Mouse (Mus musculus) neural tube, embryonic 15.5 days (tissue): ENCODE data around the gene Irak1. TPM values are rescaled to one million over a fixed set of nuclear protein-coding genes. Genes with fewer than 3 reads are reported as not detected.

Experiments used
- microRNA counts: library from miRNA; unstranded; fragments of <30 nt; microRNA quantifications from one replicate; lab custom pipeline; 2016
- microRNA-seq: library from miRNA; unstranded; fragments of <30 nt; microRNA quantifications from one replicate; pipeline ENCODE4, GENCODE M21; 2017
- polyA plus RNA-seq: library from polyadenylated mRNA; unstranded; fragments of >200 nt; fragmentation: Nextera tagmentation; extraction: Ambion mirVana; gene quantifications from 2 replicates; pipeline ENCODE4 v1.2.1, GENCODE M21; 2015

Irak1 gene
- polyA plus RNA-seq, 1 experiment from 2014 or later = 42.3 TPM

MicroRNAs within 50 kb of the gene (microRNA counts, 519-probe panel; counts per million panel counts)
- not detected for microRNA mmu-miR-718 (lab: Ali Mortazavi, UCI)

Small RNA genes within 50 kb of the gene (microRNA-seq; reads per million reads assigned to microRNA genes)
- gene Mir5132 (0.87 reads per million), gene Mir718 (0.52 reads per million)

Other genes with a start within 250 kb of the Irak1 start
- 3.6 and 4.8 TPM in 2 replicates for gene Srpk3, start 249.5 kb downstream of the Irak1 start, polyA plus RNA-seq
- 276 TPM in 2 replicates for gene Idh3g, start 237.0 kb downstream of the Irak1 start, polyA plus RNA-seq
- 158 and 163 TPM in 2 replicates for gene Ssr4, start 236.9 kb downstream of the Irak1 start, polyA plus RNA-seq
- 3.6 and 4.5 TPM in 2 replicates for gene Pdzd4, start 198.9 kb downstream of the Irak1 start, polyA plus RNA-seq
- gene Avpr2, start 131.8 kb downstream of the Irak1 start, polyA plus RNA-seq = 0.05 and 0.20 TPM in 2 replicates
- gene L1cam, start 127.8 kb downstream of the Irak1 start, polyA plus RNA-seq = 86.3 and 95.4 TPM in 2 replicates
- 3.9 and 6.3 TPM in 2 replicates for gene Arhgap4, start 102.0 kb downstream of the Irak1 start, polyA plus RNA-seq
- gene Naa10, start 102.0 kb downstream of the Irak1 start, polyA plus RNA-seq = 110 and 123 TPM in 2 replicates
- gene Renbp, start 93.1 kb downstream of the Irak1 start, polyA plus RNA-seq = 10.4 and 24.7 TPM in 2 replicates
- gene Hcfc1, start 57.6 kb downstream of the Irak1 start, polyA plus RNA-seq = 40.4 and 41.4 TPM in 2 replicates
- gene Opn1mw, start 103.5 kb upstream of the Irak1 start, polyA plus RNA-seq = not detected in 2 replicates
- 11.2 and 11.7 TPM in 2 replicates for gene Mecp2, start 111.4 kb upstream of the Irak1 start, polyA plus RNA-seq
- not detected in 2 replicates for gene Tex28, start 143.9 kb upstream of the Irak1 start, polyA plus RNA-seq
- 0.08 and 0.09 TPM in 2 replicates for gene Tktl1, start 153.3 kb upstream of the Irak1 start, polyA plus RNA-seq
- 67.3 and 100 TPM in 2 replicates for gene Flna, start 225.9 kb upstream of the Irak1 start, polyA plus RNA-seq
- gene Emd, start 230.8 kb upstream of the Irak1 start, polyA plus RNA-seq = 13.2 and 17.9 TPM in 2 replicates
- 436 and 510 TPM in 2 replicates for gene Rpl10, start 246.9 kb upstream of the Irak1 start, polyA plus RNA-seq